Mouse (Mus musculus): ENCODE measurements around the gene Sf1. TPM values are rescaled to one million over a fixed set of nuclear protein-coding genes. Genes with fewer than 3 reads are reported as not detected.
A peak's percentile ranks its signal among the peaks of the same experiment; 100 is the strongest.

Gene Sf1
- polyA plus RNA-seq, 1 experiment, result 171 TPM

- TF ChIP-seq POLR2A (IDR thresholded peaks at IDR 0.05; ENCODE audit: low read depth, low read length) (no peak; the same call in 1 of the 2 replicates), CTCF (IDR thresholded peaks at IDR 0.05; ENCODE audit: extremely low read depth, insufficient read length, insufficient replicate concordance, low read depth, low read length) (no peak)
- Histone ChIP-seq H3K27ac (ENCODE audit: insufficient read depth, low read depth, low read length) (no peak overlapping the region), H3K4me3 (ENCODE audit: low read depth, low read length) (no peak overlapping the region), H3K27me3 (ENCODE audit: control insufficient read depth, insufficient read depth, low read length) (no peaks in the 10 kb centered on the region), H3K36me3 (ENCODE audit: control insufficient read depth, insufficient read depth, low read length) (no peaks in the 10 kb centered on the region), H3K4me1 (ENCODE audit: control insufficient read depth, insufficient read depth, insufficient read length, low read length) (peaks cover 9% of the 10 kb centered on the region)
- 55% methylated on average over 6 of the region's 6 CpGs for WGBS
These were observed 26.8 kb downstream of the Sf1 start for GRCm38 (mm10) chr19:6390251-6390650.

GRCm38 (mm10) chr19:6392743-6393393, 29.4 kb downstream of the Sf1 start:
- Histone ChIP-seq H3K27me3 (ENCODE audit: control insufficient read depth, insufficient read depth, low read length) (no peaks in the 10 kb centered on the region), H3K4me3 (ENCODE audit: low read depth, low read length) (no peak overlapping the region), H3K27ac (ENCODE audit: insufficient read depth, low read depth, low read length) (no peak overlapping the region), H3K4me1 (ENCODE audit: control insufficient read depth, insufficient read depth, insufficient read length, low read length) (peaks cover 9% of the 10 kb centered on the region), H3K36me3 (ENCODE audit: control insufficient read depth, insufficient read depth, low read length) (no peaks in the 10 kb centered on the region)
- TF ChIP-seq POLR2A (IDR thresholded peaks at IDR 0.05; ENCODE audit: low read depth, low read length) (no peak), CTCF (IDR thresholded peaks at IDR 0.05; ENCODE audit: extremely low read depth, insufficient read length, insufficient replicate concordance, low read depth, low read length) (no peak)
- WGBS, result 90% methylated on average over 14 of the region's 14 CpGs

- H3K27me3 ChIP-seq (ENCODE audit: control insufficient read depth, insufficient read depth, low read length), result peaks cover 5% of the 10 kb centered on the region; the same call in 1 of the 2 replicates
- H3K36me3 ChIP-seq (ENCODE audit: control insufficient read depth, insufficient read depth, low read length), result no peaks in the 10 kb centered on the region
- H3K27ac ChIP-seq (ENCODE audit: insufficient read depth, low read depth, low read length), result no peak overlapping the region
- WGBS, result 89% methylated on average over 16 of the region's 16 CpGs
- TF ChIP-seq POLR2A (IDR thresholded peaks at IDR 0.05; ENCODE audit: low read depth, low read length), result no peak
- no peak for TF ChIP-seq CTCF (IDR thresholded peaks at IDR 0.05; ENCODE audit: extremely low read depth, insufficient read length, insufficient replicate concordance, low read depth, low read length)
- H3K4me3 ChIP-seq (ENCODE audit: low read depth, low read length), result no peak overlapping the region
- peaks cover 9% of the 10 kb centered on the region for H3K4me1 ChIP-seq (ENCODE audit: control insufficient read depth, insufficient read depth, insufficient read length, low read length)
These were observed 30.1 kb downstream of the Sf1 start for GRCm38 (mm10) chr19:6393637-6394036.

- Histone ChIP-seq H3K4me1 (ENCODE audit: control insufficient read depth, insufficient read depth, insufficient read length, low read length) (peaks cover 3% of the 10 kb centered on the region), H3K27ac (ENCODE audit: insufficient read depth, low read depth, low read length) (no peak overlapping the region), H3K27me3 (ENCODE audit: control insufficient read depth, insufficient read depth, low read length) (peaks cover 23% of the 10 kb centered on the region), H3K36me3 (ENCODE audit: control insufficient read depth, insufficient read depth, low read length) (no peaks in the 10 kb centered on the region), H3K4me3 (ENCODE audit: low read depth, low read length) (no peak overlapping the region)
- no peak for TF ChIP-seq POLR2A (IDR thresholded peaks at IDR 0.05; ENCODE audit: low read depth, low read length)
- TF ChIP-seq CTCF (IDR thresholded peaks at IDR 0.05; ENCODE audit: extremely low read depth, insufficient read length, insufficient replicate concordance, low read depth, low read length), result no peak
- WGBS, result 88% methylated on average over 5 of the region's 5 CpGs
These were observed 32.7 kb downstream of the Sf1 start for GRCm38 (mm10) chr19:6396237-6396636.

GRCm38 (mm10) chr19:6397582-6398249, 34.2 kb downstream of the Sf1 start:
- 88% methylated on average over 22 of the region's 22 CpGs for WGBS
- TF ChIP-seq CTCF (IDR thresholded peaks at IDR 0.05; ENCODE audit: extremely low read depth, insufficient read length, insufficient replicate concordance, low read depth, low read length), result no peak
- TF ChIP-seq POLR2A (IDR thresholded peaks at IDR 0.05; ENCODE audit: low read depth, low read length), result no peak
- Histone ChIP-seq H3K36me3 (ENCODE audit: control insufficient read depth, insufficient read depth, low read length) (no peaks in the 10 kb centered on the region), H3K27me3 (ENCODE audit: control insufficient read depth, insufficient read depth, low read length) (peaks cover 30% of the 10 kb centered on the region), H3K27ac (ENCODE audit: insufficient read depth, low read depth, low read length) (no peak overlapping the region), H3K4me1 (ENCODE audit: control insufficient read depth, insufficient read depth, insufficient read length, low read length) (peaks cover 11% of the 10 kb centered on the region), H3K4me3 (ENCODE audit: low read depth, low read length) (no peak overlapping the region)

GRCm38 (mm10) chr19:6398447-6399284, 35.2 kb downstream of the Sf1 start:
- Histone ChIP-seq H3K4me1 (ENCODE audit: control insufficient read depth, insufficient read depth, insufficient read length, low read length) (peaks cover 11% of the 10 kb centered on the region), H3K4me3 (ENCODE audit: low read depth, low read length) (peak overlapping the region; percentile 71), H3K27me3 (ENCODE audit: control insufficient read depth, insufficient read depth, low read length) (peaks cover 30% of the 10 kb centered on the region), H3K36me3 (ENCODE audit: control insufficient read depth, insufficient read depth, low read length) (no peaks in the 10 kb centered on the region), H3K27ac (ENCODE audit: insufficient read depth, low read depth, low read length) (peak overlapping the region; percentile 35)
- 2% methylated on average over 39 of the region's 39 CpGs for WGBS
- TF ChIP-seq CTCF (IDR thresholded peaks at IDR 0.05; ENCODE audit: extremely low read depth, insufficient read length, insufficient replicate concordance, low read depth, low read length) (no peak), POLR2A (IDR thresholded peaks at IDR 0.05; ENCODE audit: low read depth, low read length) (no peak)
